Mouse (Mus musculus) CH12.LX (cell line): ENCODE measurements at regions not wholly inside any gene's neighbourhood (a gene's known extent, or its start where the extent isn't known, plus 50 kb on each side); places are given as distances from the start of the nearest gene placed in this dataset.

Source experiments
- BHLHE40 ChIP-seq: IDR thresholded peaks from 2 replicates; pipeline ENCODE4 v1.6.1; 2011; ENCODE audit warnings: mild to moderate bottlenecking, low read depth, low read length, improper control_type of control experiment
- CHD1 ChIP-seq: IDR thresholded peaks from 2 replicates; pipeline ENCODE4 v1.6.1; 2012; ENCODE audit warnings: low read depth, low read length, improper control_type of control experiment, inconsistent platforms
- CHD2 ChIP-seq: IDR thresholded peaks from 2 replicates; pipeline ENCODE4 v1.6.1; 2011; ENCODE audit warnings: low read length, improper control_type of control experiment
- CTCF ChIP-seq, 2 experiments: IDR thresholded peaks in 1 of 2; conservative IDR thresholded peaks in 1 of 2; 2 replicates each; pipeline ENCODE4 v1.5.1; 2011 to 2012; ENCODE audit warnings: low read depth in 2 of 2, low read length in 2 of 2, improper control_type of control experiment in 1 of 2, inconsistent platforms in 1 of 2, mild to moderate bottlenecking in 1 of 2, moderate library complexity in 1 of 2
- EP300 ChIP-seq: IDR thresholded peaks from 2 replicates; pipeline ENCODE4 v1.6.1; 2011; ENCODE audit warnings: low read length, improper control_type of control experiment
- HCFC1 ChIP-seq: IDR thresholded peaks from 2 replicates; pipeline ENCODE4 v1.6.1; 2012; ENCODE audit warnings: low read depth, mild to moderate bottlenecking, inconsistent platforms, low read length, improper control_type of control experiment
- IRF4 ChIP-seq: IDR thresholded peaks from 2 replicates; pipeline ENCODE4 v1.6.1; 2014; ENCODE audit warnings: low read depth, mild to moderate bottlenecking, inconsistent platforms, low read length, improper control_type of control experiment
- MAZ ChIP-seq: IDR thresholded peaks from 2 replicates; pipeline ENCODE4 v1.6.1; 2012; ENCODE audit warnings: low read depth, mild to moderate bottlenecking, inconsistent platforms, low read length, improper control_type of control experiment, moderate library complexity
- POLR2A ChIP-seq: IDR thresholded peaks from 2 replicates; pipeline ENCODE4 v1.6.1; 2011; ENCODE audit warnings: low read depth, mild to moderate bottlenecking, improper control_type of control experiment, low read length
- SMC3 ChIP-seq: IDR thresholded peaks from 2 replicates; pipeline ENCODE4 v1.6.1; 2011; ENCODE audit warnings: low read depth, low read length, improper control_type of control experiment
- UBTF ChIP-seq: IDR thresholded peaks from 2 replicates; pipeline ENCODE4 v1.6.1; 2012; ENCODE audit warnings: low read depth, mild to moderate bottlenecking, inconsistent platforms, low read length, improper control_type of control experiment, moderate library complexity
- ZNF384 ChIP-seq: IDR thresholded peaks from 2 replicates; pipeline ENCODE4 v1.6.1; 2012; ENCODE audit warnings: low read depth, low read length, improper control_type of control experiment, inconsistent platforms

GRCm38 (mm10) chr3:81760914-81761313, 171.5 kb upstream of the Ctso start:
- 0 out of 2 replicates have a peak, but pooled peaks have one; percentile 13 for TF ChIP-seq HCFC1
- TF ChIP-seq POLR2A: no peak
- no peak for TF ChIP-seq CTCF (conservative IDR thresholded peaks at IDR 0.05 in 1 of 2, IDR thresholded peaks at IDR 0.05 in 1 of 2; ENCODE audit: low read depth in 2 of 2, low read length in 2 of 2)
- TF ChIP-seq CHD1: no peak
- TF ChIP-seq UBTF: no peak
- TF ChIP-seq CHD2: peak; percentile 49; the same call in 1 of the 2 replicates
- TF ChIP-seq EP300: peak; percentile 96
- TF ChIP-seq ZNF384: no peak
- peak; percentile 97 for TF ChIP-seq IRF4
- peak; percentile 87 for TF ChIP-seq BHLHE40
- no peak for TF ChIP-seq SMC3
- no peak for TF ChIP-seq MAZ
